ENCODE assay signal across 15 mouse cellular contexts in genomic region chr10:95260420-95260819, GRCm38 (mm10).
DNase-seq lines count a peak whose midpoint lies in the region; ATAC-seq and TF ChIP-seq lines count a peak whose summit lies in the region.
"Had no signal": no experiment of that assay in that cellular context is flagged by ENCODE, and none has a peak within 500 bp of the region (broad histone marks: within the 10 kb centered on the region; RNA-seq: fewer than 3 reads in every experiment).

No protein-coding gene starts in this region.

- H3K36me3 ChIP-seq in kidney, adult 2 months (ENCODE audit: control insufficient read depth, insufficient read depth, low read length), result no peaks in the 10 kb centered on the region
- no peaks in the 10 kb centered on the region for H3K36me3 ChIP-seq in kidney, embryonic 15.5 days
- H3K36me3 ChIP-seq: embryonic facial prominence, embryonic 12.5 days; limb, embryonic 15.5 days had no signal

- peak; percentile 87 for DNase-seq in kidney, adult 2 months
- peak; percentile 63 for DNase-seq in adrenal gland, postnatal 14 days
- peak; percentile 36 to 50 for DNase-seq in gastrocnemius, postnatal 36 days
- peak; percentile 69 for DNase-seq in kidney, postnatal 14 days
- no peak for DNase-seq in layer of hippocampus, adult 11-12 months (ENCODE audit: low spot score)
- no peak for DNase-seq in frontal cortex, postnatal 36 days (ENCODE audit: low spot score in 2 of 2)
- DNase-seq in cerebellum, postnatal 36 days, result no peak
- DNase-seq: cerebellum, adult 18-20 months; thymus, postnatal 36 days had no signal

- 16% methylated on average over 3 of the region's 3 CpGs for WGBS in kidney, adult 2 months
- 73% methylated on average over 3 of the region's 3 CpGs for WGBS in kidney, embryonic 15.5 days

- H3K9ac ChIP-seq in kidney, embryonic 15.5 days, result no peak overlapping the region
- H3K9ac ChIP-seq: embryonic facial prominence, embryonic 12.5 days; limb, embryonic 15.5 days had no signal

- H3K4me3 ChIP-seq in kidney, adult 2 months (ENCODE audit: insufficient read depth, low read depth, low read length), result no peak overlapping the region
- H3K4me3 ChIP-seq in kidney, embryonic 15.5 days (replicated peaks), result no peak overlapping the region
- H3K4me3 ChIP-seq: embryonic facial prominence, embryonic 12.5 days; left cerebral cortex, adult 2 months; limb, embryonic 15.5 days had no signal

- peaks cover 10% of the 10 kb centered on the region for H3K4me1 ChIP-seq in kidney, adult 2 months (ENCODE audit: control insufficient read depth, insufficient read depth, low read length)
- H3K4me1 ChIP-seq in kidney, embryonic 15.5 days, result peaks cover 22% of the 10 kb centered on the region

- ATAC-seq in kidney, embryonic 15.5 days (replicated peaks; ENCODE audit: low FRiP score), result no peak
- ATAC-seq: forebrain, embryonic 16.5 days; intestine, postnatal 0 days had no signal

- H3K4me2 ChIP-seq in kidney, embryonic 15.5 days, result no peak overlapping the region
- H3K4me2 ChIP-seq: embryonic facial prominence, embryonic 12.5 days; limb, embryonic 15.5 days had no signal

- no peaks in the 10 kb centered on the region for H3K27me3 ChIP-seq in kidney, adult 2 months (replicated peaks; ENCODE audit: control insufficient read depth, insufficient read depth, low read length)
- H3K27me3 ChIP-seq in kidney, embryonic 15.5 days, result peaks cover 23% of the 10 kb centered on the region
- H3K27me3 ChIP-seq: embryonic facial prominence, embryonic 12.5 days; limb, embryonic 15.5 days had no signal

- H3K9me3 ChIP-seq in kidney, embryonic 15.5 days (replicated peaks), result no peaks in the 10 kb centered on the region
- H3K9me3 ChIP-seq: embryonic facial prominence, embryonic 12.5 days; limb, embryonic 15.5 days had no signal

- intact Hi-C loops in gastrocnemius, postnatal 36 days (cut with DNase I), result no loop called here

- TF ChIP-seq CTCF in kidney, adult 2 months (conservative IDR thresholded peaks at IDR 0.05; ENCODE audit: insufficient read depth, insufficient read length, low read depth, low read length), result no peak

- no peak for TF ChIP-seq POLR2A in kidney, adult 2 months (IDR thresholded peaks at IDR 0.05; ENCODE audit: low read depth, low read length)

- H3K27ac ChIP-seq in kidney, adult 2 months (ENCODE audit: insufficient read depth, low read depth, low read length), result peak overlapping the region; percentile 26
- no peak overlapping the region for H3K27ac ChIP-seq in kidney, embryonic 15.5 days
- H3K27ac ChIP-seq: embryonic facial prominence, embryonic 12.5 days; left cerebral cortex, adult 2 months; limb, embryonic 15.5 days had no signal

Comparison
In these comparisons a context has a peak if more than half of its experiments do, and no peak if none do; other contexts are left out.
1. DNase-seq: peak in kidney, adult 2 months (single experiment), adrenal gland, postnatal 14 days (single experiment), gastrocnemius, postnatal 36 days (2 of 2) and kidney, postnatal 14 days (single experiment); none in layer of hippocampus, adult 11-12 months (single experiment), frontal cortex, postnatal 36 days (0 of 2) and cerebellum, postnatal 36 days (0 of 2).